Mouse (Mus musculus) forebrain, postnatal 0 days (tissue): ENCODE data around the gene Tlcd1. TPM values are rescaled to one million over a fixed set of nuclear protein-coding genes. Genes with fewer than 3 reads are reported as not detected.
A peak's percentile ranks its signal among the peaks of the same experiment; 100 is the strongest.
"Not testable (repeated sequence)": the region's sequence is repeated elsewhere in the genome, so short reads cannot be mapped to it uniquely, and the experiment has no call there.

Experiments
- ATAC-seq: fragments of 200-750 bp; cut with Nextera tagmentation; 2 replicates; pipeline ENCODE4 v1.8.0; 2017; ENCODE audit warnings: mild to moderate bottlenecking, moderate library complexity
- DNase-seq: peaks from one replicate; pipeline ENCODE4 v3.0.0-alpha.2; 2015
- H3K27ac ChIP-seq: fragments of 300-500 bp; sonication (generic); 2 replicates; pipeline ENCODE4 v1.5.1; 2014; ENCODE audit warnings: low read depth, mild to moderate bottlenecking, antibody characterized with exemption, low read length, moderate library complexity, mixed read lengths
- H3K27me3 ChIP-seq: fragments of 300-500 bp; sonication (generic); 2 replicates; pipeline ENCODE4 v1.6.1; 2014; ENCODE audit warnings: mild to moderate bottlenecking, low read length, mixed read lengths; ENCODE audit not compliant: insufficient read depth
- H3K36me3 ChIP-seq: fragments of 300-500 bp; sonication (generic); 2 replicates; pipeline ENCODE4 v1.6.1; 2014; ENCODE audit warnings: mild to moderate bottlenecking, moderate library complexity; ENCODE audit not compliant: insufficient read depth
- H3K4me1 ChIP-seq: fragments of 300-500 bp; sonication (generic); 2 replicates; pipeline ENCODE4 v1.6.1; 2014; ENCODE audit warnings: antibody characterized with exemption; ENCODE audit not compliant: insufficient read depth
- H3K4me2 ChIP-seq: fragments of 300-500 bp; sonication (generic); 2 replicates; pipeline ENCODE4 v1.6.1; 2014; ENCODE audit warnings: low read depth, mild to moderate bottlenecking, moderate library complexity
- H3K4me3 ChIP-seq: fragments of 300-500 bp; sonication (generic); 2 replicates; pipeline ENCODE4 v1.5.1; 2014; ENCODE audit warnings: low read depth, low read length, mixed read lengths
- H3K9ac ChIP-seq: fragments of 300-500 bp; sonication (generic); 2 replicates; pipeline ENCODE4 v1.6.1; 2014; ENCODE audit warnings: mild to moderate bottlenecking
- H3K9me3 ChIP-seq: fragments of 300-500 bp; sonication (generic); 2 replicates; pipeline ENCODE4 v1.6.1; 2016; ENCODE audit warnings: low read length
- CTCF ChIP-seq: sonication (generic); IDR thresholded peaks from 2 replicates; pipeline ENCODE4 v1.5.1; 2016; ENCODE audit warnings: antibody characterized with exemption, control low read depth, low read depth
- WGBS: fragments of 180-500 bp; shearing (Covaris S2); extraction: QIAGEN DNeasy Blood & Tissue Kit; methylation state at CpG from one replicate; pipeline ENCODE4 v1.1.7; 2014; 5-methylcytosine and 5-hydroxymethylcytosine counted together
- polyA plus RNA-seq: library from polyadenylated mRNA; unstranded; fragments of >200 nt; fragmentation: Nextera tagmentation; extraction: Ambion mirVana; gene quantifications from 2 replicates; pipeline ENCODE4 v1.2.1, GENCODE M21; 2015
- total RNA-seq: library from RNA; depleted of rRNA; stranded (reverse); fragments of >200 nt; gene quantifications from 2 replicates; pipeline ENCODE4 v1.2.3, GENCODE M21; 2014; rRNA removed

The Tlcd1 gene
- total RNA-seq (15.3 and 22.0 TPM in 2 replicates), polyA plus RNA-seq (13.9 and 19.0 TPM in 2 replicates)

- H3K9ac ChIP-seq: peak within 1 kb of the TSS; percentile 58
- peak; percentile 80 for DNase-seq
- no peaks in the 10 kb centered on the region for H3K27me3 ChIP-seq
- H3K27ac ChIP-seq: 0 out of 2 replicates have a peak within 1 kb of the TSS, but pooled peaks have one; percentile 15
- peak within 1 kb of the TSS; percentile 73 for H3K4me2 ChIP-seq
- under 1% methylated on average over 32 of the region's 32 CpGs for WGBS
- H3K9me3 ChIP-seq: no peaks in the 10 kb centered on the region
- H3K36me3 ChIP-seq: peaks cover 21% of the 10 kb centered on the region
- H3K4me3 ChIP-seq: peak within 1 kb of the TSS; percentile 51
- peaks cover 8% of the 10 kb centered on the region; the same call in 1 of the 2 replicates for H3K4me1 ChIP-seq
- no peak for TF ChIP-seq CTCF
- ATAC-seq: peak; percentile 36; the same call in 1 of the 2 replicates
Measured at GRCm38 (mm10) chr11:78176402-78176862, at the start of gene Tlcd1, which contains the start of gene Nek8. Gene Tlcd1 (plus strand): TSS chr11:78176711. Gene Nek8 (minus strand): TSS chr11:78176675.

GRCm38 (mm10) chr11:78126739-78127138 lies 49.8 kb upstream of the Tlcd1 start:
- Histone ChIP-seq H3K27ac (no peak overlapping the region), H3K9me3 (no peaks in the 10 kb centered on the region), H3K4me3 (no peak overlapping the region), H3K4me1 (no peaks in the 10 kb centered on the region), H3K4me2 (no peak overlapping the region), H3K27me3 (no peaks in the 10 kb centered on the region), H3K9ac (no peak overlapping the region), H3K36me3 (no peaks in the 10 kb centered on the region)
- WGBS: 86% methylated on average over 4 of the region's 4 CpGs
- ATAC-seq (no peak), DNase-seq (no peak)
- no peak for TF ChIP-seq CTCF

- Histone ChIP-seq H3K4me2 (no peak overlapping the region), H3K27me3 (no peaks in the 10 kb centered on the region), H3K4me1 (no peaks in the 10 kb centered on the region), H3K4me3 (no peak overlapping the region), H3K9ac (no peak overlapping the region), H3K9me3 (no peaks in the 10 kb centered on the region), H3K27ac (no peak overlapping the region), H3K36me3 (no peaks in the 10 kb centered on the region)
- ATAC-seq (no peak), DNase-seq (no peak)
- TF ChIP-seq CTCF: no peak
- 31% methylated on average over 8 of the region's 8 CpGs for WGBS
Measured at GRCm38 (mm10) chr11:78129458-78129857, 47.1 kb upstream of the Tlcd1 start.

GRCm38 (mm10) chr11:78133915-78134314 lies 42.6 kb upstream of the Tlcd1 start:
- Histone ChIP-seq H3K27me3 (no peaks in the 10 kb centered on the region), H3K4me1 (no peaks in the 10 kb centered on the region), H3K4me2 (no peak overlapping the region), H3K9ac (no peak overlapping the region), H3K36me3 (no peaks in the 10 kb centered on the region), H3K27ac (no peak overlapping the region), H3K9me3 (no peaks in the 10 kb centered on the region), H3K4me3 (no peak overlapping the region)
- no peak for TF ChIP-seq CTCF
- ATAC-seq: no peak
- 92% methylated on average over 6 of the region's 6 CpGs for WGBS
- no peak for DNase-seq

- no peak overlapping the region for H3K4me2 ChIP-seq
- WGBS: 90% methylated on average over 3 of the region's 3 CpGs
- H3K9me3 ChIP-seq: no peaks in the 10 kb centered on the region
- no peak overlapping the region for H3K4me3 ChIP-seq
- no peak overlapping the region for H3K9ac ChIP-seq
- no peaks in the 10 kb centered on the region for H3K4me1 ChIP-seq
- TF ChIP-seq CTCF: no peak
- ATAC-seq (no peak), DNase-seq (no peak)
- no peaks in the 10 kb centered on the region for H3K36me3 ChIP-seq
- no peaks in the 10 kb centered on the region for H3K27me3 ChIP-seq
- no peak overlapping the region for H3K27ac ChIP-seq
Measured at GRCm38 (mm10) chr11:78134344-78134743, 42.2 kb upstream of the Tlcd1 start.

GRCm38 (mm10) chr11:78135314-78135713 lies 41.2 kb upstream of the Tlcd1 start:
- not testable (repeated sequence) for H3K4me3 ChIP-seq, H3K36me3 ChIP-seq, H3K4me2 ChIP-seq, H3K4me1 ChIP-seq, H3K9ac ChIP-seq, ATAC-seq, H3K27me3 ChIP-seq, H3K9me3 ChIP-seq, H3K27ac ChIP-seq, DNase-seq
- WGBS: 93% methylated on average over 7 of the region's 7 CpGs

- no peaks in the 10 kb centered on the region for H3K36me3 ChIP-seq
- no peak for TF ChIP-seq CTCF
- no peaks in the 10 kb centered on the region for H3K9me3 ChIP-seq
- no peaks in the 10 kb centered on the region for H3K27me3 ChIP-seq
- H3K4me3 ChIP-seq: no peak overlapping the region
- no peaks in the 10 kb centered on the region for H3K4me1 ChIP-seq
- 77% methylated on average over 1 of the region's 1 CpGs for WGBS
- H3K4me2 ChIP-seq: no peak overlapping the region
- ATAC-seq (no peak), DNase-seq (no peak)
- H3K27ac ChIP-seq: no peak overlapping the region
- H3K9ac ChIP-seq: no peak overlapping the region
Measured at GRCm38 (mm10) chr11:78136132-78136531, 40.4 kb upstream of the Tlcd1 start.
